Mouse (Mus musculus) testis, adult 2 months (tissue): ENCODE data around the gene Gm49405. TPM values are rescaled to one million over a fixed set of nuclear protein-coding genes. Genes with fewer than 3 reads are reported as not detected.

Source experiments
- H3K27ac ChIP-seq: fragments of 200-500 bp; 2 replicates; pipeline ENCODE4 v1.5.1; 2012; ENCODE audit warnings: low read depth, low read length; ENCODE audit not compliant: control insufficient read depth, insufficient read depth
- H3K27me3 ChIP-seq: fragments of 200-500 bp; 2 replicates; pipeline ENCODE4 v1.6.1; 2012; ENCODE audit warnings: mild to moderate bottlenecking, low read length, moderate library complexity; ENCODE audit not compliant: control insufficient read depth, insufficient read depth
- H3K36me3 ChIP-seq: fragments of 200-500 bp; 2 replicates; pipeline ENCODE4 v1.6.1; 2012; ENCODE audit warnings: mild to moderate bottlenecking, low read length; ENCODE audit not compliant: control insufficient read depth, insufficient read depth
- H3K4me1 ChIP-seq: fragments of 200-500 bp; 2 replicates; pipeline ENCODE4 v1.6.1; 2012; ENCODE audit warnings: low read length; ENCODE audit not compliant: control insufficient read depth, insufficient read depth
- H3K4me3 ChIP-seq: fragments of 200-500 bp; 2 replicates; pipeline ENCODE4 v1.5.1; 2012; ENCODE audit warnings: low read depth, mild to moderate bottlenecking, low read length, moderate library complexity, mixed read lengths; ENCODE audit not compliant: control insufficient read depth
- CTCF ChIP-seq: fragments of 200-500 bp; IDR thresholded peaks from 2 replicates; pipeline ENCODE4 v1.5.1; 2012; ENCODE audit warnings: low read depth, mild to moderate bottlenecking, inconsistent platforms, low read length, moderate library complexity; ENCODE audit not compliant: control insufficient read depth, insufficient read depth, insufficient replicate concordance
- POLR2A ChIP-seq: fragments of 200-500 bp; IDR thresholded peaks from 2 replicates; pipeline ENCODE4 v1.6.1; 2012; ENCODE audit warnings: low read depth, mild to moderate bottlenecking, inconsistent platforms, low read length, moderate library complexity; ENCODE audit not compliant: control insufficient read depth
- polyA plus RNA-seq: library from polyadenylated mRNA; depleted of rRNA; stranded (reverse); fragments of >200 nt; gene quantifications from 2 replicates; pipeline ENCODE4 v1.2.3, GENCODE M21; 2012

Gm49405 gene
- polyA plus RNA-seq, 1 experiment, result 0.48 TPM

- Histone ChIP-seq H3K27ac (no peak overlapping the region), H3K27me3 (no peaks in the 10 kb centered on the region), H3K4me3 (no peak overlapping the region), H3K4me1 (peaks cover 5% of the 10 kb centered on the region), H3K36me3 (no peaks in the 10 kb centered on the region)
- TF ChIP-seq POLR2A (no peak), CTCF (no peak)
These were observed 11.7 kb upstream of the Gm49405 start for GRCm38 (mm10) chr19:3988750-3989149.

GRCm38 (mm10) chr19:3990804-3991203, 9.6 kb upstream of the Gm49405 start:
- no peak for TF ChIP-seq POLR2A
- no peak for TF ChIP-seq CTCF
- Histone ChIP-seq H3K27me3 (no peaks in the 10 kb centered on the region), H3K36me3 (no peaks in the 10 kb centered on the region), H3K4me1 (peaks cover 2% of the 10 kb centered on the region), H3K4me3 (no peak overlapping the region), H3K27ac (no peak overlapping the region)

GRCm38 (mm10) chr19:3991562-3991961, 8.9 kb upstream of the Gm49405 start:
- no peaks in the 10 kb centered on the region for H3K36me3 ChIP-seq
- H3K27ac ChIP-seq, result no peak overlapping the region
- peaks cover 2% of the 10 kb centered on the region; the same call in 1 of the 2 replicates for H3K4me1 ChIP-seq
- H3K27me3 ChIP-seq, result no peaks in the 10 kb centered on the region
- no peak for TF ChIP-seq POLR2A
- TF ChIP-seq CTCF, result no peak
- no peak overlapping the region for H3K4me3 ChIP-seq

DNA sequence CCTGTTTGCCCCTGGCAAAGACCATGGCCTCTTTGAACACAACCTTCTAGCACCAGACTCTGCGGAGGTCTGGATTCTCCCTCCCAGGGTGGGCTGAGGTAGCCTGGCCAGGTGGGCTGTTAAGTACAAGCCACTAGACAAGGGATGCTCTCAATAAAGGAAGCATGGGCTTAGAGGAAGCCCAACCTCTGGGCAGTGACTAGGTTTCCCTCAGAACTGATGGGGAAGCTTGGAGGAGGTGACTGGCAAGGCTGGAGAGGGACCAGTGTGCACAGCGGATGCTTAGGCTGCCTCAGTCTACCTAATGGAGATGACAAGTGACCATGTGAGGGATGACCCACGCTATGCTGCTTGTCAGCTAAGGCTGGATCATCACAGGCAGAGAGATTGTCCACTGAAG, 8.5 kb upstream of the Gm49405 start:
- H3K27ac ChIP-seq, result no peak overlapping the region
- TF ChIP-seq POLR2A (no peak), CTCF (no peak)
- H3K4me1 ChIP-seq, result peaks cover 2% of the 10 kb centered on the region; the same call in 1 of the 2 replicates
- H3K36me3 ChIP-seq, result no peaks in the 10 kb centered on the region
- no peaks in the 10 kb centered on the region for H3K27me3 ChIP-seq
- H3K4me3 ChIP-seq, result no peak overlapping the region

GRCm38 (mm10) chr19:3992416-3992815, 8.0 kb upstream of the Gm49405 start, which contains the start of gene Tbx10:
Gene Tbx10, plus strand, starts transcription at chr19:3992752.
- Histone ChIP-seq H3K4me1 (no peaks in the 10 kb centered on the region), H3K27ac (no peak within 1 kb of the TSS)
- no peak for TF ChIP-seq CTCF
- TF ChIP-seq POLR2A, result no peak

DNA sequence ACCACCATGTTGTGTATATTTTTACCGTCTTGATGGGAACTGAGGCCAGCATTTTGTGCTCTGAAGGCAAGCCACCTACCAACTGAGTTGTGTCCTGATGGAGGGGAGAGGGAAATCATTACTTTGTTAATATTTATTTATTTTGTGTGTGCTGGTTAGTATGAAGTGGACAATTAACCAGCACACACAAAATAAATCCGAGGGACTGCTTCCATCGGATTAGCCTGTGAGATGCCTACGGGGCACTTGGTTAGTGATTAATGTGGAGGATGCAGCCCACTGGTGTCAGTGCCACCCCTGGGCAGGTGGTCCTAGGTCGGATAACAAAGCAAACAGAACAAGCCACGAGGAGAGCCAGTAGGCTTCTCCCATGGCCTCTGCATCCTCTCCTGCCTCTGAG, 5.5 kb upstream of the Gm49405 start:
- Histone ChIP-seq H3K4me3 (no peak overlapping the region), H3K27me3 (no peaks in the 10 kb centered on the region), H3K36me3 (no peaks in the 10 kb centered on the region), H3K27ac (no peak overlapping the region), H3K4me1 (peaks cover 10% of the 10 kb centered on the region)
- TF ChIP-seq CTCF, result no peak
- no peak for TF ChIP-seq POLR2A

More at GRCm38 (mm10) chr19:3992416-3992815, 8.0 kb upstream of the Gm49405 start, which contains the start of gene Tbx10:
- no peaks in the 10 kb centered on the region for H3K27me3 ChIP-seq
- H3K4me3 ChIP-seq, result no peak within 1 kb of the TSS
- no peaks in the 10 kb centered on the region for H3K36me3 ChIP-seq

DNA sequence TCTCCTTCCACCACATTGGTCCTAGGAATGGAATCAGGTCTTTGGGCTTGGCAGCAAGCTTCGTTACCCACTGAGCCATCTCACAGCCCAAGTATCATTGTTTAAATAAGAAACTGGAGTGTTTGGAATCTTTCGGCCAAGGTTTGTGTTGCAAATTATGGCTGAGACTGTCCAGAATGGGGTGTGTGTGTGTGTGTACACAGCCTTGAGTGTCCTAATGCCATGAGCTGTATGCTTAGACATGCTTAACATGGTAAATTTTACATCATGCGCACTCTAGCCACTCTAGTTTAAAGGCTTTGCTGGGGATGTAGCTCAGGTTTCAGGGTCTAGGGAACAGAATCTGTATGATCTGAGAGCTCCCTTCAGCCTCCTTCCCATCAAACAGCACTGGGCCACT, 4.9 kb upstream of the Gm49405 start:
- H3K27ac ChIP-seq, result no peak overlapping the region
- H3K4me1 ChIP-seq, result peaks cover 15% of the 10 kb centered on the region
- no peaks in the 10 kb centered on the region for H3K36me3 ChIP-seq
- no peaks in the 10 kb centered on the region for H3K27me3 ChIP-seq
- no peak overlapping the region for H3K4me3 ChIP-seq
- TF ChIP-seq POLR2A, result no peak
- TF ChIP-seq CTCF, result no peak

GRCm38 (mm10) chr19:3996106-3996505, 4.3 kb upstream of the Gm49405 start:
- H3K36me3 ChIP-seq, result no peaks in the 10 kb centered on the region
- TF ChIP-seq POLR2A, result no peak
- no peak for TF ChIP-seq CTCF
- peaks cover 18% of the 10 kb centered on the region for H3K4me1 ChIP-seq
- no peaks in the 10 kb centered on the region for H3K27me3 ChIP-seq
- no peak overlapping the region for H3K4me3 ChIP-seq
- H3K27ac ChIP-seq, result no peak overlapping the region
